Mouse (Mus musculus): ENCODE results near the gene Cog4. TPM values are rescaled to one million over a fixed set of nuclear protein-coding genes. Genes with fewer than 3 reads are reported as not detected.
A peak's percentile ranks its signal among the peaks of the same experiment; 100 is the strongest.

The Cog4 gene
- polyA plus RNA-seq, 1 experiment from 2014 or later = 70.0 TPM

- WGBS = 79% methylated on average over 3 of the region's 3 CpGs
- Histone ChIP-seq H3K4me1 (peaks cover 9% of the 10 kb centered on the region; the same call in 1 of the 2 replicates), H3K27ac (no peak overlapping the region), H3K9me3 (no peaks in the 10 kb centered on the region), H3K4me3 (no peak overlapping the region), H3K27me3 (ENCODE audit: insufficient read depth, poor library complexity, severe bottlenecking) (no peaks in the 10 kb centered on the region), H3K36me3 (peaks cover 75% of the 10 kb centered on the region)
- no peak for DNase-seq (ENCODE audit: low spot score)
Measured at GRCm38 (mm10) chr8:110886634-110887033, 40.2 kb downstream of the Cog4 start.

GRCm38 (mm10) chr8:110887551-110887950 lies 41.2 kb downstream of the Cog4 start:
- no peaks in the 10 kb centered on the region for H3K27me3 ChIP-seq (ENCODE audit: insufficient read depth, poor library complexity, severe bottlenecking)
- peaks cover 9% of the 10 kb centered on the region; the same call in 1 of the 2 replicates for H3K4me1 ChIP-seq
- H3K9me3 ChIP-seq = no peaks in the 10 kb centered on the region
- no peak for DNase-seq (ENCODE audit: low spot score)
- peaks cover 69% of the 10 kb centered on the region for H3K36me3 ChIP-seq
- no peak overlapping the region for H3K27ac ChIP-seq
- 87% methylated on average over 10 of the region's 10 CpGs for WGBS
- no peak overlapping the region for H3K4me3 ChIP-seq

GRCm38 (mm10) chr8:110888441-110888840 lies 42.0 kb downstream of the Cog4 start:
- peaks cover 68% of the 10 kb centered on the region for H3K36me3 ChIP-seq
- DNase-seq (ENCODE audit: low spot score) = no peak
- WGBS = 92% methylated on average over 8 of the region's 8 CpGs

GRCm38 (mm10) chr8:110888860-110889259 lies 42.5 kb downstream of the Cog4 start:
- Histone ChIP-seq H3K27ac (no peak overlapping the region), H3K4me1 (peaks cover 9% of the 10 kb centered on the region; the same call in 1 of the 2 replicates), H3K4me3 (no peak overlapping the region), H3K27me3 (ENCODE audit: insufficient read depth, poor library complexity, severe bottlenecking) (no peaks in the 10 kb centered on the region), H3K9me3 (no peaks in the 10 kb centered on the region), H3K36me3 (peaks cover 65% of the 10 kb centered on the region)
- DNase-seq (ENCODE audit: low spot score) = no peak
- 83% methylated on average over 16 of the region's 16 CpGs for WGBS

More at GRCm38 (mm10) chr8:110888441-110888840, 42.0 kb downstream of the Cog4 start:
- Histone ChIP-seq H3K27me3 (ENCODE audit: insufficient read depth, poor library complexity, severe bottlenecking) (no peaks in the 10 kb centered on the region), H3K4me1 (peaks cover 9% of the 10 kb centered on the region; the same call in 1 of the 2 replicates), H3K9me3 (no peaks in the 10 kb centered on the region), H3K27ac (no peak overlapping the region), H3K4me3 (no peak overlapping the region)

- peaks cover 9% of the 10 kb centered on the region; the same call in 1 of the 2 replicates for H3K4me1 ChIP-seq
- DNase-seq (ENCODE audit: low spot score) = no peak
- H3K4me3 ChIP-seq = no peak overlapping the region
- H3K27ac ChIP-seq = peak overlapping the region; percentile 63
- peaks cover 62% of the 10 kb centered on the region for H3K36me3 ChIP-seq
- H3K27me3 ChIP-seq (ENCODE audit: insufficient read depth, poor library complexity, severe bottlenecking) = no peaks in the 10 kb centered on the region
- no peaks in the 10 kb centered on the region for H3K9me3 ChIP-seq
- WGBS = 62% methylated on average over 12 of the region's 12 CpGs
Measured at GRCm38 (mm10) chr8:110889904-110890470, 43.6 kb downstream of the Cog4 start.

GRCm38 (mm10) chr8:110892040-110892439 lies 45.6 kb downstream of the Cog4 start:
- H3K36me3 ChIP-seq = peaks cover 51% of the 10 kb centered on the region
- WGBS = 89% methylated on average over 7 of the region's 7 CpGs

GRCm38 (mm10) chr8:110892913-110893312 lies 46.5 kb downstream of the Cog4 start:
- Histone ChIP-seq H3K36me3 (peaks cover 50% of the 10 kb centered on the region), H3K4me1 (peaks cover 12% of the 10 kb centered on the region; the same call in 1 of the 2 replicates), H3K27me3 (ENCODE audit: insufficient read depth, poor library complexity, severe bottlenecking) (no peaks in the 10 kb centered on the region), H3K9me3 (no peaks in the 10 kb centered on the region), H3K4me3 (no peak overlapping the region), H3K27ac (no peak overlapping the region)
- no peak for DNase-seq (ENCODE audit: low spot score)
- WGBS = 89% methylated on average over 2 of the region's 2 CpGs

More at GRCm38 (mm10) chr8:110892040-110892439, 45.6 kb downstream of the Cog4 start:
- DNase-seq (ENCODE audit: low spot score) = no peak
- peaks cover 12% of the 10 kb centered on the region; the same call in 1 of the 2 replicates for H3K4me1 ChIP-seq
- H3K27me3 ChIP-seq (ENCODE audit: insufficient read depth, poor library complexity, severe bottlenecking) = no peaks in the 10 kb centered on the region
- no peak overlapping the region for H3K4me3 ChIP-seq
- no peak overlapping the region for H3K27ac ChIP-seq
- no peaks in the 10 kb centered on the region for H3K9me3 ChIP-seq

- Histone ChIP-seq H3K9me3 (no peaks in the 10 kb centered on the region), H3K27ac (no peak overlapping the region), H3K4me3 (no peak overlapping the region), H3K36me3 (peaks cover 45% of the 10 kb centered on the region), H3K27me3 (ENCODE audit: insufficient read depth, poor library complexity, severe bottlenecking) (no peaks in the 10 kb centered on the region), H3K4me1 (peaks cover 11% of the 10 kb centered on the region; the same call in 1 of the 2 replicates)
- 77% methylated on average over 10 of the region's 10 CpGs for WGBS
- no peak for DNase-seq (ENCODE audit: low spot score)
Measured at GRCm38 (mm10) chr8:110894851-110895250, 48.5 kb downstream of the Cog4 start.

GRCm38 (mm10) chr8:110895254-110895653 lies 48.9 kb downstream of the Cog4 start:
- WGBS = 69% methylated on average over 9 of the region's 9 CpGs
- H3K4me1 ChIP-seq = peaks cover 7% of the 10 kb centered on the region; the same call in 1 of the 2 replicates
- DNase-seq (ENCODE audit: low spot score) = no peak
- no peak overlapping the region for H3K4me3 ChIP-seq
- no peaks in the 10 kb centered on the region for H3K27me3 ChIP-seq (ENCODE audit: insufficient read depth, poor library complexity, severe bottlenecking)
- peaks cover 45% of the 10 kb centered on the region for H3K36me3 ChIP-seq
- H3K27ac ChIP-seq = no peak overlapping the region
- H3K9me3 ChIP-seq = no peaks in the 10 kb centered on the region

GRCm38 (mm10) chr8:110895812-110896211 lies 49.4 kb downstream of the Cog4 start:
- no peak for DNase-seq (ENCODE audit: low spot score)
- Histone ChIP-seq H3K9me3 (no peaks in the 10 kb centered on the region), H3K27ac (no peak overlapping the region), H3K36me3 (peaks cover 45% of the 10 kb centered on the region), H3K4me3 (no peak overlapping the region), H3K4me1 (0 out of 2 replicates have a peak, but pooled peaks cover 3% of the 10 kb centered on the region), H3K27me3 (ENCODE audit: insufficient read depth, poor library complexity, severe bottlenecking) (no peaks in the 10 kb centered on the region)
- WGBS = 92% methylated on average over 13 of the region's 13 CpGs

- no peaks in the 10 kb centered on the region for H3K27me3 ChIP-seq (ENCODE audit: insufficient read depth, poor library complexity, severe bottlenecking)
- no peaks in the 10 kb centered on the region for H3K9me3 ChIP-seq
- H3K27ac ChIP-seq = no peak overlapping the region
- H3K4me3 ChIP-seq = no peak overlapping the region
- peaks cover 11% of the 10 kb centered on the region; the same call in 1 of the 2 replicates for H3K4me1 ChIP-seq
- WGBS = 94% methylated on average over 6 of the region's 6 CpGs
- DNase-seq (ENCODE audit: low spot score) = no peak
- peaks cover 41% of the 10 kb centered on the region for H3K36me3 ChIP-seq
Measured at GRCm38 (mm10) chr8:110897495-110897894, 51.1 kb downstream of the Cog4 start.

- Histone ChIP-seq H3K4me1 (peaks cover 8% of the 10 kb centered on the region; the same call in 1 of the 2 replicates), H3K9me3 (no peaks in the 10 kb centered on the region), H3K27ac (no peak overlapping the region), H3K27me3 (ENCODE audit: insufficient read depth, poor library complexity, severe bottlenecking) (no peaks in the 10 kb centered on the region), H3K36me3 (peaks cover 20% of the 10 kb centered on the region), H3K4me3 (no peak overlapping the region)
- 62% methylated on average over 3 of the region's 3 CpGs for WGBS
- no peak for DNase-seq (ENCODE audit: low spot score)
Measured at GRCm38 (mm10) chr8:110901056-110901455, 54.7 kb downstream of the Cog4 start.

GRCm38 (mm10) chr8:110901839-110902578 lies 55.6 kb downstream of the Cog4 start, which contains the start of gene Fuk:
Fuk (minus strand) TSS chr8:110902488.
- DNase-seq (ENCODE audit: low spot score) = peak; percentile 92
- 3% methylated on average over 30 of the region's 30 CpGs for WGBS
- Histone ChIP-seq H3K9me3 (no peaks in the 10 kb centered on the region), H3K4me1 (peaks cover 8% of the 10 kb centered on the region; the same call in 1 of the 2 replicates), H3K36me3 (peaks cover 20% of the 10 kb centered on the region), H3K4me3 (peak within 1 kb of the TSS; percentile 92), H3K27me3 (ENCODE audit: insufficient read depth, poor library complexity, severe bottlenecking) (no peaks in the 10 kb centered on the region), H3K27ac (peak within 1 kb of the TSS; percentile 86)
